Mouse (Mus musculus) myocyte (in vitro differentiated cells): ENCODE measurements at regions not wholly inside any gene's neighbourhood (a gene's known extent, or its start where the extent isn't known, plus 50 kb on each side); places are given as distances from the start of the nearest gene placed in this dataset.

ENCODE experiments used
- CEBPB ChIP-seq: IDR thresholded peaks from 2 replicates; pipeline ENCODE4 v1.6.1; 2011; ENCODE audit warnings: mild to moderate bottlenecking, moderate library complexity; ENCODE audit not compliant: poor library complexity, insufficient read depth, severe bottlenecking
- E2F4 ChIP-seq: IDR thresholded peaks from one replicate; pipeline ENCODE4 v1.6.1; 2011; ENCODE audit warnings: mild to moderate bottlenecking, control low read depth, moderate library complexity; ENCODE audit not compliant: insufficient read depth
- MAX ChIP-seq: IDR thresholded peaks from one replicate; pipeline ENCODE4 v1.6.1; 2011; ENCODE audit warnings: low read depth, mild to moderate bottlenecking, control low read depth
- MYOD1 ChIP-seq, 3 experiments: IDR thresholded peaks; one replicate each; pipeline ENCODE4 v1.6.1; 2011; ENCODE audit warnings: control low read depth in 2 of 3, low read depth in 2 of 3, mild to moderate bottlenecking in 2 of 3, moderate library complexity in 1 of 3; ENCODE audit not compliant: insufficient read length in 2 of 3, control insufficient read depth in 1 of 3
- MYOG ChIP-seq, 3 experiments: IDR thresholded peaks; one replicate each; pipeline ENCODE4 v1.6.1; 2011; ENCODE audit warnings: control low read depth in 2 of 3, low read depth in 2 of 3, mild to moderate bottlenecking in 2 of 3; ENCODE audit not compliant: insufficient read length in 2 of 3, control insufficient read depth in 1 of 3, insufficient read depth in 1 of 3
- POLR2A ChIP-seq: IDR thresholded peaks from one replicate; pipeline ENCODE4 v1.6.1; 2011; ENCODE audit warnings: low read depth, mild to moderate bottlenecking, control low read depth, moderate library complexity; ENCODE audit not compliant: insufficient read length
- POLR2AphosphoS2 ChIP-seq: IDR thresholded peaks from one replicate; pipeline ENCODE4 v1.6.1; 2011; ENCODE audit warnings: low read depth, control low read depth; ENCODE audit not compliant: insufficient read length
- REST ChIP-seq: IDR thresholded peaks from one replicate; pipeline ENCODE4 v1.6.1; 2011; ENCODE audit warnings: mild to moderate bottlenecking, control low read depth, moderate library complexity; ENCODE audit not compliant: insufficient read depth, insufficient read length
- SRF ChIP-seq: IDR thresholded peaks from one replicate; pipeline ENCODE4 v1.6.1; 2011; ENCODE audit warnings: low read depth; ENCODE audit not compliant: control insufficient read depth, insufficient read length
- TCF12 ChIP-seq: IDR thresholded peaks from one replicate; pipeline ENCODE4 v1.6.1; 2011; ENCODE audit warnings: mild to moderate bottlenecking, control low read depth; ENCODE audit not compliant: poor library complexity, insufficient read depth, severe bottlenecking
- TCF3 ChIP-seq: IDR thresholded peaks from one replicate; pipeline ENCODE4 v1.6.1; 2011; ENCODE audit warnings: low read depth, control low read depth; ENCODE audit not compliant: insufficient read length
- USF1 ChIP-seq: IDR thresholded peaks from one replicate; pipeline ENCODE4 v1.6.1; 2011; ENCODE audit warnings: low read depth, mild to moderate bottlenecking, control low read depth, moderate library complexity

DNA sequence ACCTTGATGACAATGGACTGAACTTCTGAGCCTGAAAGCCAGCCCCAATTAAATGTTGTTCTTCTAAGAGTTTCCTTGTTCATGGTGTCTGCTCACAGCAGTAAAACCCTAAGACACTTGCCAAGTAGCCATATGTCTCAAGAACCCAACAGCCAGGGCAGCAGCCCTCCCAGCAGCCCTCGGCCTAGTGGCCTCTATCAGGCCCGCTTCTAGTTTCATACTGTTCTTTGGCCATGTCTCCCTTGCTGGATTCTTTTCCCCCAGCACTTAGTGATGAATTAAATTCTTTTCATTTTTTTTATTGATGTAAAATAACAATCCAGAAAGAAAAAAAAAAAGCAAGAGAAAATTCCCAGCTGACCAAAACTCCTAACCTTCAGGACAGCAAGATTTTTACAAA lies 191.9 kb upstream of the Dio3 start:
- no peak for TF ChIP-seq POLR2A
- no peak for TF ChIP-seq E2F4
- TF ChIP-seq POLR2AphosphoS2 = no peak
- no peak for TF ChIP-seq TCF12
- no peak for TF ChIP-seq MYOG (IDR thresholded peaks at IDR 0.05; ENCODE audit: control insufficient read depth in 1 of 3, insufficient read depth in 1 of 3, insufficient read length in 2 of 3, low read depth in 2 of 3)
- TF ChIP-seq USF1 = no peak
- no peak for TF ChIP-seq REST
- no peak for TF ChIP-seq MAX
- no peak for TF ChIP-seq CEBPB
- no peak for TF ChIP-seq MYOD1 (IDR thresholded peaks at IDR 0.05; ENCODE audit: control insufficient read depth in 1 of 3, insufficient read length in 2 of 3, low read depth in 2 of 3)
- no peak for TF ChIP-seq SRF
- TF ChIP-seq TCF3 = no peak
